Mouse (Mus musculus): ENCODE measurements at regions not wholly inside any gene's neighbourhood (a gene's known extent, or its start where the extent isn't known, plus 50 kb on each side); places are given as distances from the start of the nearest gene placed in this dataset.

DNA sequence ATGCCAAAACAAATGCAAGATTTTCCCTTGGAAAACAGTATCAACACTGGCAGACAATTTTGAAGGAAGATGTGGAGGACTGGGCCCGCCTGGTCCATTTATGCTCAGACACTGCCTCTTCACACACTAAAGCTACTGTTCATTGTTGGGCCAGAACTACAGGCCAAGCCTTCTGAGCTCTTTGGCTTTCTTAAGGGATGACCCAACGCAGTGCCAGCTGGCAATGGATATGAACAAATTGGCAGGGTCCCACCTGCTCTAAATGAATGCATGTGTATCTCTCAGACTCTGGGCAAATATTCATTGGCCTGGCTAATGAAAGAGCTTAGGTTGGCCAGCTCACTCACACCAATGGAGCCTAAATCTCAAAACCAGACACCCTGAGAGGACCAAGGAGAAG is 190.0 kb upstream of the Sfrp2 start:
- H3K4me1 ChIP-seq (ENCODE audit: control insufficient read depth, insufficient read depth, insufficient read length): no peaks in the 10 kb centered on the region
- H3K36me3 ChIP-seq (ENCODE audit: control insufficient read depth, insufficient read depth, low read length): no peaks in the 10 kb centered on the region
- H3K27me3 ChIP-seq (ENCODE audit: control insufficient read depth, insufficient read depth, low read length): no peaks in the 10 kb centered on the region
- no peak overlapping the region for H3K4me3 ChIP-seq (ENCODE audit: extremely low read depth, insufficient read depth, insufficient read length)
- TF ChIP-seq POLR2A (IDR thresholded peaks at IDR 0.05; ENCODE audit: low read depth, low read length) (no peak), CTCF (IDR thresholded peaks at IDR 0.05; ENCODE audit: extremely low read depth, insufficient read depth, insufficient read length, insufficient replicate concordance) (no peak)
- no peak for DNase-seq (ENCODE audit: low read depth in 1 of 2, low spot score in 2 of 2)
- no peak overlapping the region for H3K27ac ChIP-seq (ENCODE audit: insufficient read depth, low read length)
- 90% methylated on average over 2 of the region's 2 CpGs for WGBS

DNA sequence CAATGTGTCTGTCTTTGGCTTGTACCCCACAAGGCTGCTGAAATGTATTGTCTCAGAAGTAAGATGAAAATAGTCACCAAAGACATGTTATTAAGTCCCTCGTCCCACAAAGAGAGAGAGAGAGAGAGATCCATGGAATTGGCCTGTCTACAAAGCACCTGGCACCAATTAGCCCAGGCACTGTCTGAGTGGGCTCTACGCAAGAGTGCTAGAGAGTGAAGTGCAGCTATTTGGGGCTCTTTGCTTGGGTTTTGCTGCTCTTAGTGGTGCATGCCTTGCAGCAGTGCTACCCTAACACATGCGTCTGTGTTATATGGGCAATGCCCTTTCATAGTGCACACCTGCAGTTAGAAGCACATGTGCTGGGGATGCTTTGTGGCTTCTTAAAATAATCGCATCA is 185.4 kb upstream of the Sfrp2 start:
- no peak overlapping the region for H3K4me3 ChIP-seq (ENCODE audit: extremely low read depth, insufficient read depth, insufficient read length)
- H3K4me1 ChIP-seq (ENCODE audit: control insufficient read depth, insufficient read depth, insufficient read length): no peaks in the 10 kb centered on the region
- H3K27me3 ChIP-seq (ENCODE audit: control insufficient read depth, insufficient read depth, low read length): no peaks in the 10 kb centered on the region
- 91% methylated on average over 4 of the region's 4 CpGs for WGBS
- no peak overlapping the region for H3K27ac ChIP-seq (ENCODE audit: insufficient read depth, low read length)
- DNase-seq (ENCODE audit: low read depth in 1 of 2, low spot score in 2 of 2): no peak
- no peaks in the 10 kb centered on the region for H3K36me3 ChIP-seq (ENCODE audit: control insufficient read depth, insufficient read depth, low read length)
- no peak for TF ChIP-seq CTCF (IDR thresholded peaks at IDR 0.05; ENCODE audit: extremely low read depth, insufficient read depth, insufficient read length, insufficient replicate concordance)
- no peak for TF ChIP-seq POLR2A (IDR thresholded peaks at IDR 0.05; ENCODE audit: low read depth, low read length)

DNA sequence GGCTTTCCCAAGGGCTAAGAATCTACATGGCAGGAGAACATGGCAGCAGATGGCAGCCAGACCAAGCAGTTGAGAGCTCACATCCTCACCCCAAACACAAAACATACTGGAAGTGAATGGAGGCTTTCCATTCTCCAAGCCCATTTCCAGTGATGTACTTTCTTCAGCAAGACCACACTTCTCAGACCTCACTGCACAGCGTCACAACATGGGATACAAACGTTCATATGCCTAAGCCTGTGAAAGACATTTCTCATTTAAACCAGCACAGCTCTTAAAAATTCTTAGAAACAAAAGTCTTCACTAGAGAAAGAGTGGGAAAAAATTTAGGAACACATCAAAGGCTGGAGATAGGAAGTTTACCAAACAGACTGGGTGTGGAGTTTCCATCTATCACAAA is 183.9 kb upstream of the Sfrp2 start:
- no peak overlapping the region for H3K4me3 ChIP-seq (ENCODE audit: extremely low read depth, insufficient read depth, insufficient read length)
- no peak overlapping the region for H3K27ac ChIP-seq (ENCODE audit: insufficient read depth, low read length)
- H3K36me3 ChIP-seq (ENCODE audit: control insufficient read depth, insufficient read depth, low read length): no peaks in the 10 kb centered on the region
- 81% methylated on average over 2 of the region's 2 CpGs for WGBS
- no peaks in the 10 kb centered on the region for H3K27me3 ChIP-seq (ENCODE audit: control insufficient read depth, insufficient read depth, low read length)
- DNase-seq (ENCODE audit: low read depth in 1 of 2, low spot score in 2 of 2): no peak
- TF ChIP-seq CTCF (IDR thresholded peaks at IDR 0.05; ENCODE audit: extremely low read depth, insufficient read depth, insufficient read length, insufficient replicate concordance) (no peak), POLR2A (IDR thresholded peaks at IDR 0.05; ENCODE audit: low read depth, low read length) (no peak)
- H3K4me1 ChIP-seq (ENCODE audit: control insufficient read depth, insufficient read depth, insufficient read length): no peaks in the 10 kb centered on the region

DNA sequence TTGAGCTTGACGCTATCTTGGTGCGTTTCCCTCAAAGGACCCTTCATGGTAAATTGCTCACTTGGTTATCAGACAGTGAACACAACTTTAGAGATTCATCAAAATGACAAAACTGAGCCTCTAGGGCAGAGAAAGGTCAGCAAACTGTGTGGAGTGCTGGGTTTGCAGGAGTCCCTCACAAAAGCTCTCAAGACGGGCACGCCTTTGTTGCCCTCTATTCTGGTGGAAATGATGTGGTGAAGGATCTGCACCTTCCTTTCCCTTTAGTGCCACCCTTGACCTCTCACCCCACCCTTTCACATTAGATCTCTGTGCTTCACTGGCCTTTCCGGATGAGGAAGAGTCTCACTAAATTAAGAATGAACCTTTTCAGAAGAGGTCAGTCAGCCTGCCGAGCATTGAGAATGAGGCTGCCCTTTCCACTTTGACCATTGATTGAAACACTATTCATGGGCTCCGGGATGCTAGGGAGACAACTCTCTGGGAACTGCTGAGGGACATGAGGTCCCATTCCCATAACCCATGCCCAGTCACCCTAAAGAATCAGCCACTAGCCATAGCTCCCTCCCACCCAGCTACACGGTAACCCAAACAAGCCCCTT is 182.9 kb upstream of the Sfrp2 start:
- Histone ChIP-seq H3K4me1 (ENCODE audit: control insufficient read depth, insufficient read depth, insufficient read length) (no peaks in the 10 kb centered on the region), H3K36me3 (ENCODE audit: control insufficient read depth, insufficient read depth, low read length) (no peaks in the 10 kb centered on the region), H3K27ac (ENCODE audit: insufficient read depth, low read length) (no peak overlapping the region), H3K27me3 (ENCODE audit: control insufficient read depth, insufficient read depth, low read length) (no peaks in the 10 kb centered on the region), H3K4me3 (ENCODE audit: extremely low read depth, insufficient read depth, insufficient read length) (no peak overlapping the region)
- no peak for DNase-seq (ENCODE audit: low read depth in 1 of 2, low spot score in 2 of 2)
- 88% methylated on average over 8 of the region's 8 CpGs for whole genome bisulfite sequencing
- TF ChIP-seq CTCF (IDR thresholded peaks at IDR 0.05; ENCODE audit: extremely low read depth, insufficient read depth, insufficient read length, insufficient replicate concordance): no peak
- TF ChIP-seq POLR2A (IDR thresholded peaks at IDR 0.05; ENCODE audit: low read depth, low read length): no peak

- Histone ChIP-seq H3K36me3 (ENCODE audit: control insufficient read depth, insufficient read depth, low read length) (no peaks in the 10 kb centered on the region), H3K4me1 (ENCODE audit: control insufficient read depth, insufficient read depth, insufficient read length) (no peaks in the 10 kb centered on the region), H3K27me3 (ENCODE audit: control insufficient read depth, insufficient read depth, low read length) (no peaks in the 10 kb centered on the region), H3K27ac (ENCODE audit: insufficient read depth, low read length) (no peak overlapping the region), H3K4me3 (ENCODE audit: extremely low read depth, insufficient read depth, insufficient read length) (no peak overlapping the region)
- WGBS: 78% methylated on average over 5 of the region's 5 CpGs
- TF ChIP-seq CTCF (IDR thresholded peaks at IDR 0.05; ENCODE audit: extremely low read depth, insufficient read depth, insufficient read length, insufficient replicate concordance) (no peak), POLR2A (IDR thresholded peaks at IDR 0.05; ENCODE audit: low read depth, low read length) (no peak)
- DNase-seq (ENCODE audit: low read depth in 1 of 2, low spot score in 2 of 2): no peak
Observed at GRCm38 (mm10) chr3:83586086-83586485, 180.0 kb upstream of the Sfrp2 start.

DNA sequence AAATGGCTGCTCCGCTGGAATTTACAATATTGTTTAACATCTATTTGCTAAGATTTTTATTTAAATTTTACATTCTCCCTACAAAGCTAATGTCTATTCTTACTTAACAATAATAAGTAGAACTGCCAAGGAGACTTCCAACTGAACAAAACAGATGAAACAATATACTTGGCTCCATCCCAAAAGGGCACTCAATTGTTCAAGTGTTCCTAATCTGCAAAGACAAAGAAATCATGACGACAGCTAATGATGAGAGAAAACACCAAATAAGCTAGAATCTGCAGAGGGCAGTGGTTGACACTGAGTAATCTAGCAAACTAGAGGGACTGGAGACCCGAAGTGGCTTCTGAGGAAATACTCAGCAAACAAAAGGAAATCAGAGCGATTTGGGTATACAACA is 179.6 kb upstream of the Sfrp2 start:
- no peaks in the 10 kb centered on the region for H3K4me1 ChIP-seq (ENCODE audit: control insufficient read depth, insufficient read depth, insufficient read length)
- H3K36me3 ChIP-seq (ENCODE audit: control insufficient read depth, insufficient read depth, low read length): no peaks in the 10 kb centered on the region
- WGBS: 77% methylated on average over 4 of the region's 4 CpGs
- no peak for DNase-seq (ENCODE audit: low read depth in 1 of 2, low spot score in 2 of 2)
- H3K27ac ChIP-seq (ENCODE audit: insufficient read depth, low read length): no peak overlapping the region
- TF ChIP-seq POLR2A (IDR thresholded peaks at IDR 0.05; ENCODE audit: low read depth, low read length) (no peak), CTCF (IDR thresholded peaks at IDR 0.05; ENCODE audit: extremely low read depth, insufficient read depth, insufficient read length, insufficient replicate concordance) (no peak)
- no peak overlapping the region for H3K4me3 ChIP-seq (ENCODE audit: extremely low read depth, insufficient read depth, insufficient read length)
- no peaks in the 10 kb centered on the region for H3K27me3 ChIP-seq (ENCODE audit: control insufficient read depth, insufficient read depth, low read length)

GRCm38 (mm10) chr3:83589127-83589526 is 177.0 kb upstream of the Sfrp2 start:
- H3K27me3 ChIP-seq (ENCODE audit: control insufficient read depth, insufficient read depth, low read length): no peaks in the 10 kb centered on the region
- H3K4me3 ChIP-seq (ENCODE audit: extremely low read depth, insufficient read depth, insufficient read length): no peak overlapping the region
- no peak for DNase-seq (ENCODE audit: low read depth in 1 of 2, low spot score in 2 of 2)
- TF ChIP-seq POLR2A (IDR thresholded peaks at IDR 0.05; ENCODE audit: low read depth, low read length): no peak
- no peak for TF ChIP-seq CTCF (IDR thresholded peaks at IDR 0.05; ENCODE audit: extremely low read depth, insufficient read depth, insufficient read length, insufficient replicate concordance)
- H3K4me1 ChIP-seq (ENCODE audit: control insufficient read depth, insufficient read depth, insufficient read length): no peaks in the 10 kb centered on the region
- H3K36me3 ChIP-seq (ENCODE audit: control insufficient read depth, insufficient read depth, low read length): no peaks in the 10 kb centered on the region
- no peak overlapping the region for H3K27ac ChIP-seq (ENCODE audit: insufficient read depth, low read length)
- WGBS: 57% methylated on average over 8 of the region's 8 CpGs

Data from spleen, adult 2 months (tissue).